In genomic region chr11:96145622-96146270, GRCm38 (mm10) we compare ENCODE assay signal across 8 mouse cellular contexts. TPM values are rescaled to one million over a fixed set of nuclear protein-coding genes. Genes with fewer than 3 reads are reported as not detected.
DNase-seq lines count a peak whose midpoint lies in the region; ATAC-seq and TF ChIP-seq lines count a peak whose summit lies in the region.

No protein-coding gene starts in this region.

- H3K9ac ChIP-seq in limb, embryonic 14.5 days (ENCODE audit: low read depth, low read length, severe bottlenecking): 0 out of 2 replicates have a peak overlapping the region, but pooled peaks have one; percentile 26

- 4% methylated on average over 15 of the region's 15 CpGs for WGBS in spleen, adult 2 months
- whole genome bisulfite sequencing in kidney, adult 2 months: 2% methylated on average over 15 of the region's 15 CpGs
- 4% methylated on average over 15 of the region's 15 CpGs for WGBS in limb, embryonic 14.5 days

- no peak for ATAC-seq in limb, embryonic 14.5 days (ENCODE audit: low FRiP score, low read depth)

- DNase-seq in spleen, adult 2 months (ENCODE audit: low read depth in 1 of 2, low spot score in 2 of 2): peak in 1 of 2 experiments; percentile 9
- DNase-seq in spleen, adult 12 weeks (ENCODE audit: low spot score): no peak
- DNase-seq in embryo, embryonic 9.5 days (ENCODE audit: extremely low spot score): peak; percentile 83
- peak; percentile 46 for DNase-seq in heart, adult 8-10 months (ENCODE audit: low spot score)
- DNase-seq in kidney, adult 2 months: peak; percentile 79
- peak; percentile 66 for DNase-seq in limb, embryonic 14.5 days (ENCODE audit: low spot score)
- peak; percentile 49 for DNase-seq in naive thymus-derived CD4-positive, alpha-beta T cell, adult 2 months (ENCODE audit: low read depth)
- DNase-seq in telencephalon, adult 2 months (ENCODE audit: low read depth, low spot score): peak; percentile 8

- TF ChIP-seq CTCF in spleen, adult 2 months (IDR thresholded peaks at IDR 0.05; ENCODE audit: extremely low read depth, insufficient read depth, insufficient read length, insufficient replicate concordance): peak; percentile 38; the same call in 1 of the 2 replicates
- peak; percentile 84 for TF ChIP-seq CTCF in kidney, adult 2 months (conservative IDR thresholded peaks at IDR 0.05; ENCODE audit: insufficient read depth, insufficient read length, low read depth, low read length)

- H3K27ac ChIP-seq in spleen, adult 2 months (ENCODE audit: insufficient read depth, low read length): no peak overlapping the region
- H3K27ac ChIP-seq in kidney, adult 2 months (ENCODE audit: insufficient read depth, low read depth, low read length): no peak overlapping the region
- no peak overlapping the region for H3K27ac ChIP-seq in limb, embryonic 14.5 days (replicated peaks; ENCODE audit: low read depth, low read length)

- H3K27me3 ChIP-seq in spleen, adult 2 months (ENCODE audit: control insufficient read depth, insufficient read depth, low read length): no peaks in the 10 kb centered on the region
- no peaks in the 10 kb centered on the region for H3K27me3 ChIP-seq in kidney, adult 2 months (replicated peaks; ENCODE audit: control insufficient read depth, insufficient read depth, low read length)
- H3K27me3 ChIP-seq in limb, embryonic 14.5 days (ENCODE audit: control insufficient read depth, insufficient read depth, low read length): peaks cover 34% of the 10 kb centered on the region

- H3K4me3 ChIP-seq in spleen, adult 2 months (ENCODE audit: extremely low read depth, insufficient read depth, insufficient read length): no peak overlapping the region
- no peak overlapping the region for H3K4me3 ChIP-seq in kidney, adult 2 months (ENCODE audit: insufficient read depth, low read depth, low read length)
- no peak overlapping the region for H3K4me3 ChIP-seq in limb, embryonic 14.5 days (replicated peaks; ENCODE audit: low read length)

- H3K9me3 ChIP-seq in limb, embryonic 14.5 days (ENCODE audit: control insufficient read depth, low read length): no peaks in the 10 kb centered on the region

- no peaks in the 10 kb centered on the region; the same call in 1 of the 2 replicates for H3K4me1 ChIP-seq in spleen, adult 2 months (ENCODE audit: control insufficient read depth, insufficient read depth, insufficient read length)
- 0 out of 2 replicates have a peak, but pooled peaks cover 3% of the 10 kb centered on the region for H3K4me1 ChIP-seq in kidney, adult 2 months (ENCODE audit: control insufficient read depth, insufficient read depth, low read length)
- H3K4me1 ChIP-seq in limb, embryonic 14.5 days (ENCODE audit: control insufficient read depth, insufficient read depth, low read length): no peaks in the 10 kb centered on the region

- TF ChIP-seq POLR2A in spleen, adult 2 months (IDR thresholded peaks at IDR 0.05; ENCODE audit: low read depth, low read length): no peak
- no peak for TF ChIP-seq POLR2A in kidney, adult 2 months (IDR thresholded peaks at IDR 0.05; ENCODE audit: low read depth, low read length)
- no peak for TF ChIP-seq POLR2A in limb, embryonic 14.5 days (IDR thresholded peaks at IDR 0.05; ENCODE audit: borderline replicate concordance, extremely low read depth, insufficient read depth, insufficient read length)

- no peaks in the 10 kb centered on the region for H3K36me3 ChIP-seq in spleen, adult 2 months (ENCODE audit: control insufficient read depth, insufficient read depth, low read length)
- H3K36me3 ChIP-seq in kidney, adult 2 months (ENCODE audit: control insufficient read depth, insufficient read depth, low read length): no peaks in the 10 kb centered on the region
- H3K36me3 ChIP-seq in limb, embryonic 14.5 days (ENCODE audit: control insufficient read depth, insufficient read depth, low read length): no peaks in the 10 kb centered on the region

- peak overlapping the region; percentile 26; the same call in 1 of the 2 replicates for H3K4me2 ChIP-seq in limb, embryonic 14.5 days (replicated peaks; ENCODE audit: low read depth, low read length, severe bottlenecking)

RNA-seq across cellular contexts. Expression of gene Ttll6, which starts 12.2 kb away (rescaled TPM):
- polyA plus RNA-seq in spleen, adult 2 months (2012; rRNA removed): not detected in 2 replicates
- under 1 TPM in 1 of 4 experiments, not detected in 3; 0.14 TPM for total RNA-seq in heart, adult 8-10 months (2022)
- polyA plus RNA-seq in kidney, adult 2 months (2012; rRNA removed): 0.05 TPM in 2 replicates
- 0.04 and 0.05 TPM in 2 replicates for polyA plus RNA-seq in limb, embryonic 14.5 days (2012; rRNA removed)
- not detected in 2 replicates for polyA plus RNA-seq in limb, embryonic 14.5 days (2014; fragmentation: Nextera tagmentation; extraction: Ambion mirVana)

RNA-seq across cellular contexts. Expression of gene Calcoco2, which starts 34.0 kb away (rescaled TPM):
- polyA plus RNA-seq in spleen, adult 2 months (2012; rRNA removed): not detected in 2 replicates
- under 1 TPM in 1 of 4 experiments, not detected in 3; 0.29 TPM for total RNA-seq in heart, adult 8-10 months (2022)
- polyA plus RNA-seq in kidney, adult 2 months (2012; rRNA removed): not detected in 2 replicates
- not detected in 2 replicates for polyA plus RNA-seq in limb, embryonic 14.5 days (2012; rRNA removed)
- polyA plus RNA-seq in limb, embryonic 14.5 days (2014; fragmentation: Nextera tagmentation; extraction: Ambion mirVana): not detected in 2 replicates

RNA-seq across cellular contexts. Expression of gene Hoxb13, which starts 48.4 kb away (rescaled TPM):
- not detected in 2 replicates for polyA plus RNA-seq in spleen, adult 2 months (2012; rRNA removed)
- total RNA-seq in heart, adult 8-10 months (2022): not detected
- not detected in 2 replicates for polyA plus RNA-seq in kidney, adult 2 months (2012; rRNA removed)
- polyA plus RNA-seq in limb, embryonic 14.5 days (2012; rRNA removed): not detected in 2 replicates
- not detected in 2 replicates for polyA plus RNA-seq in limb, embryonic 14.5 days (2014; fragmentation: Nextera tagmentation; extraction: Ambion mirVana)
